Mouse (Mus musculus) brain, embryonic 14.5 days (tissue): ENCODE data around the gene Krt83.

Experiments
- CTCF ChIP-seq: fragments of 200-500 bp; IDR thresholded peaks from 2 replicates; pipeline ENCODE4 v1.5.1; 2012; ENCODE audit warnings: inconsistent platforms, mild to moderate bottlenecking, moderate library complexity, borderline replicate concordance; ENCODE audit not compliant: insufficient read depth, insufficient read length; ENCODE audit errors: extremely low read depth
- POLR2A ChIP-seq: fragments of 200-500 bp; IDR thresholded peaks from 2 replicates; pipeline ENCODE4 v1.6.1; 2012; ENCODE audit warnings: mild to moderate bottlenecking, inconsistent platforms, borderline replicate concordance; ENCODE audit not compliant: poor library complexity, insufficient read depth, insufficient read length, severe bottlenecking; ENCODE audit errors: extremely low read depth

DNA sequence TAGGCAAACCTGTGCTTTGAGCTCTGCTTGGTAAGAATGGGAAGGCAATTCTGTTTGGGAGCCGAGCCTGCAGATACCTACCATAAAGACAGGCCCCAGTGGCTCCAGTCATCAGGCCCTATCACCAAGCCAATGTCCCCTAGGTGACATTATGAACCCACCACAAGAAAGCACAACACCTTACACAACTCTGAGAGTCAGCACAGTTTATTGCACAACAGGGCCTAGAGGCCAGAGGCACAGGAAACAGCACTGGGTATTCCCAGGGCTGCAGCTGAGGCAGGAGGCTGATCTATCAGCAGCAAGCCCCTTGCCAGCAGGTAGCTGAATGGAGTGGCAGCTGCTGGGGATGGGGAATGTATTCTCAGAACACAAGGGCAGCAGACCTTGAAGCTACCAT, 6.4 kb downstream of the Krt83 start:
- TF ChIP-seq CTCF (no peak), POLR2A (no peak)
